8 mouse cellular contexts compared by ENCODE assay signal in the genomic region with DNA sequence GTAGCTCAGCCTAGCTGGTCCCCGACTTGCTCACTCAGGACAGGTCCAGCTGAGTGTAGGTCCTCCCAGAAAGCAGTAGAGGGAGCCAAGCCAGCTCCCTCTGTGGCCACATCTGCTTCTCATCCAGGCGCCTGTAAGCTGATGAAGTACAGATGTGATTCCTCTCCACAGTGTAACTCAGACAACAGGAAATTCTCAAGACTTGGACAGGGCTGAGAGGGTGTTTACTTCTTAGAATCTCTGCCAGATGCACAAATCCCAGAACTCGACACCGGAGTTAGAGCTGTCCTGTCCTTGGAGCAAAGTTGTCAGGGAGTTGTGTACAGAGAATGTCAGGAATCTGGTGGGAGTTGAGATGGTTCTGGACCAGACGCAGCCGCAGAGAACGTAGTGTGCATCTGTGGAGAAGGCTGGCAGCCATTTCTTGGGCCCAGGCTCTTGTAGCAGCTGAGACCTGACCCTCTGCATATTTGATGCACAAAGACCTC. TPM values are rescaled to one million over a fixed set of nuclear protein-coding genes. Genes with fewer than 3 reads are reported as not detected.
DNase-seq lines count a peak whose midpoint lies in the region; ATAC-seq and TF ChIP-seq lines count a peak whose summit lies in the region.

A gene (minus strand): TSS at position 148 of the 488 bp plus-strand sequence.

- TF ChIP-seq POLR2A in bone marrow, adult 2 months (IDR thresholded peaks at IDR 0.05; ENCODE audit: borderline replicate concordance, control insufficient read depth, low read depth, low read length) = no peak

- no peak within 1 kb of the TSS for H3K4me2 ChIP-seq in hindbrain, embryonic 15.5 days
- H3K4me2 ChIP-seq in liver, embryonic 11.5 days = no peak within 1 kb of the TSS; the same call in 1 of the 2 replicates
- H3K4me2 ChIP-seq in neural tube, embryonic 12.5 days (replicated peaks) = no peak within 1 kb of the TSS

- intact Hi-C loops in gastrocnemius, adult 2 months (cut with DNase I) = loop anchor here (2.0 kb wide), 1 partner anchor 143 kb away; no protein-coding TSS in a partner anchor

- no peaks in the 10 kb centered on the region for H3K9me3 ChIP-seq in E14TG2a.4 (ENCODE audit: low read length)
- H3K9me3 ChIP-seq in hindbrain, embryonic 15.5 days = no peaks in the 10 kb centered on the region
- no peaks in the 10 kb centered on the region for H3K9me3 ChIP-seq in liver, embryonic 11.5 days (ENCODE audit: control insufficient read depth, low read length)
- no peaks in the 10 kb centered on the region for H3K9me3 ChIP-seq in neural tube, embryonic 12.5 days

- H3K27me3 ChIP-seq in E14TG2a.4 (ENCODE audit: insufficient read depth, low read length) = no peaks in the 10 kb centered on the region
- H3K27me3 ChIP-seq in hindbrain, embryonic 15.5 days = no peaks in the 10 kb centered on the region
- H3K27me3 ChIP-seq in liver, embryonic 11.5 days (replicated peaks; ENCODE audit: control insufficient read depth, insufficient read depth, low read length) = no peaks in the 10 kb centered on the region
- no peaks in the 10 kb centered on the region for H3K27me3 ChIP-seq in neural tube, embryonic 12.5 days (replicated peaks)

- TF ChIP-seq CTCF in E14TG2a.4 (conservative IDR thresholded peaks at IDR 0.05; ENCODE audit: low read length) = peak; percentile 30; the same call in 1 of the 2 replicates
- peak; percentile 22; the same call in 1 of the 2 replicates for TF ChIP-seq CTCF in bone marrow, adult 2 months (IDR thresholded peaks at IDR 0.05; ENCODE audit: control insufficient read depth, insufficient read depth, low read length)
- peak; percentile 60 for TF ChIP-seq CTCF in gastrocnemius, adult 2 months (IDR thresholded peaks at IDR 0.05)

- no peak within 1 kb of the TSS for H3K4me3 ChIP-seq in E14TG2a.4 (replicated peaks; ENCODE audit: low read length)
- H3K4me3 ChIP-seq in bone marrow, adult 2 months (replicated peaks; ENCODE audit: control insufficient read depth, low read depth, low read length) = no peak within 1 kb of the TSS
- peak within 1 kb of the TSS; percentile 72 for H3K4me3 ChIP-seq in gastrocnemius, adult 2 months
- H3K4me3 ChIP-seq in hindbrain, embryonic 15.5 days = no peak within 1 kb of the TSS
- no peak within 1 kb of the TSS for H3K4me3 ChIP-seq in liver, embryonic 11.5 days (ENCODE audit: low read depth, low read length)
- H3K4me3 ChIP-seq in neural tube, embryonic 12.5 days = no peak within 1 kb of the TSS

- peaks cover 22% of the 10 kb centered on the region for H3K4me1 ChIP-seq in E14TG2a.4 (replicated peaks; ENCODE audit: low read depth, low read length)
- H3K4me1 ChIP-seq in bone marrow, adult 2 months (ENCODE audit: control insufficient read depth, insufficient read depth, low read length) = peaks cover 3% of the 10 kb centered on the region
- H3K4me1 ChIP-seq in hindbrain, embryonic 15.5 days (replicated peaks) = peaks cover 5% of the 10 kb centered on the region
- peaks cover 38% of the 10 kb centered on the region for H3K4me1 ChIP-seq in liver, embryonic 11.5 days (replicated peaks; ENCODE audit: control insufficient read depth, insufficient read depth, low read length)
- no peaks in the 10 kb centered on the region for H3K4me1 ChIP-seq in neural tube, embryonic 12.5 days

- H3K27ac ChIP-seq in bone marrow, adult 2 months (ENCODE audit: control insufficient read depth, insufficient read depth, low read depth, low read length, poor library complexity) = no peak within 1 kb of the TSS
- H3K27ac ChIP-seq in gastrocnemius, adult 2 months = peak within 1 kb of the TSS; percentile 95
- H3K27ac ChIP-seq in hindbrain, embryonic 15.5 days (replicated peaks) = no peak within 1 kb of the TSS; the same call in 1 of the 2 replicates
- H3K27ac ChIP-seq in liver, embryonic 11.5 days (ENCODE audit: low read depth, low read length) = peak within 1 kb of the TSS; percentile 91
- H3K27ac ChIP-seq in neural tube, embryonic 12.5 days = 0 out of 2 replicates have a peak within 1 kb of the TSS, but pooled peaks have one; percentile 17

- DNase-seq in gastrocnemius, adult 2 months = peak; percentile 80
- DNase-seq in liver, embryonic 11.5 days (ENCODE audit: low spot score) = peak; percentile 46
- no peak for DNase-seq in T-cell, adult 2 months (ENCODE audit: low spot score)
- no peak for DNase-seq in layer of hippocampus, adult 9-10 months (ENCODE audit: low spot score)

- H3K9ac ChIP-seq in hindbrain, embryonic 15.5 days = no peak within 1 kb of the TSS
- 0 out of 2 replicates have a peak within 1 kb of the TSS, but pooled peaks have one; percentile 25 for H3K9ac ChIP-seq in liver, embryonic 11.5 days (ENCODE audit: low read depth, low read length)
- H3K9ac ChIP-seq in neural tube, embryonic 12.5 days = peak within 1 kb of the TSS; percentile 8; the same call in 1 of the 2 replicates

- H3K36me3 ChIP-seq in E14TG2a.4 (ENCODE audit: insufficient read depth, low read length) = peaks cover 20% of the 10 kb centered on the region
- H3K36me3 ChIP-seq in hindbrain, embryonic 15.5 days = no peaks in the 10 kb centered on the region; the same call in 1 of the 2 replicates
- no peaks in the 10 kb centered on the region; the same call in 1 of the 2 replicates for H3K36me3 ChIP-seq in liver, embryonic 11.5 days (ENCODE audit: control insufficient read depth, insufficient read depth, low read length)
- peaks cover 23% of the 10 kb centered on the region for H3K36me3 ChIP-seq in neural tube, embryonic 12.5 days

- WGBS in bone marrow, adult 2 months = 78% methylated on average over 7 of the region's 7 CpGs
- WGBS in hindbrain, embryonic 15.5 days = 64% methylated on average over 7 of the region's 7 CpGs
- WGBS in liver, embryonic 11.5 days = 51% methylated on average over 7 of the region's 7 CpGs
- 63% methylated on average over 7 of the region's 7 CpGs for WGBS in neural tube, embryonic 12.5 days

- no peak for ATAC-seq in hindbrain, embryonic 15.5 days (ENCODE audit: low FRiP score, low read depth)
- ATAC-seq in liver, embryonic 11.5 days (replicated peaks; ENCODE audit: low FRiP score) = peak; percentile 45
- ATAC-seq in neural tube, embryonic 12.5 days (ENCODE audit: low FRiP score, low read depth) = no peak

RNA-seq across cellular contexts. Expression of the gene that starts here (rescaled TPM):
- polyA plus RNA-seq in bone marrow, adult 2 months (2011; ENCODE audit: insufficient read depth, insufficient read length, low replicate concordance, missing spikeins) = 2.5 and 4.6 TPM in 2 replicates
- 10 to 100 TPM in 1 of 2 experiments, 1 to 10 TPM in 1; 8.3 to 21.5 TPM for total RNA-seq in gastrocnemius, adult 2 months (2021)
- 10.9 TPM in 2 replicates for polyA plus RNA-seq in hindbrain, embryonic 15.5 days (2015; fragmentation: Nextera tagmentation; extraction: Ambion mirVana)
- polyA plus RNA-seq in liver, embryonic 11.5 days (2014; fragmentation: Nextera tagmentation; extraction: Ambion mirVana) = 8.5 and 10.1 TPM in 2 replicates
- polyA plus RNA-seq in neural tube, embryonic 12.5 days (2016; fragmentation: Nextera tagmentation; extraction: Ambion mirVana) = 11.1 and 11.7 TPM in 2 replicates

Comparison
In these comparisons a context has a peak if more than half of its experiments do, and no peak if none do; other contexts are left out.
1. H3K27ac ChIP-seq: peak in gastrocnemius, adult 2 months (single experiment), liver, embryonic 11.5 days (single experiment) and neural tube, embryonic 12.5 days (single experiment); none in bone marrow, adult 2 months (single experiment) and hindbrain, embryonic 15.5 days (single experiment).
2. DNase-seq: peak in gastrocnemius, adult 2 months (single experiment) and liver, embryonic 11.5 days (single experiment); none in T-cell, adult 2 months (single experiment) and layer of hippocampus, adult 9-10 months (single experiment).
3. Peak in every context shown above with its lines, with median percentiles within 50 percentile points of each other: CTCF ChIP-seq.